Mouse (Mus musculus) kidney, adult 2 months (tissue): ENCODE measurements around the gene Atp6v0e.

ENCODE experiments used
- CTCF ChIP-seq: fragments of 200-500 bp; conservative IDR thresholded peaks from 2 replicates; pipeline ENCODE4 v1.5.1; 2011; ENCODE audit warnings: low read depth, mild to moderate bottlenecking, control low read depth, low read length, moderate library complexity, mixed read lengths; ENCODE audit not compliant: insufficient read depth, insufficient read length
- POLR2A ChIP-seq: fragments of 200-500 bp; IDR thresholded peaks from one replicate; pipeline ENCODE4 v1.6.1; 2011; ENCODE audit warnings: low read depth, low read length, control low read depth

- TF ChIP-seq CTCF (no peak), POLR2A (no peak)
Measured at GRCm38 (mm10) chr17:26621912-26622311, 41.1 kb upstream of the Atp6v0e start.
